Mouse (Mus musculus) myocyte (in vitro differentiated cells): ENCODE results near the gene Slc9a7.

Experiments used
- POLR2A ChIP-seq: IDR thresholded peaks from one replicate; pipeline ENCODE4 v1.6.1; 2011; ENCODE audit warnings: low read depth, mild to moderate bottlenecking, control low read depth, moderate library complexity; ENCODE audit not compliant: insufficient read length
- SRF ChIP-seq: IDR thresholded peaks from one replicate; pipeline ENCODE4 v1.6.1; 2011; ENCODE audit warnings: low read depth; ENCODE audit not compliant: control insufficient read depth, insufficient read length

DNA sequence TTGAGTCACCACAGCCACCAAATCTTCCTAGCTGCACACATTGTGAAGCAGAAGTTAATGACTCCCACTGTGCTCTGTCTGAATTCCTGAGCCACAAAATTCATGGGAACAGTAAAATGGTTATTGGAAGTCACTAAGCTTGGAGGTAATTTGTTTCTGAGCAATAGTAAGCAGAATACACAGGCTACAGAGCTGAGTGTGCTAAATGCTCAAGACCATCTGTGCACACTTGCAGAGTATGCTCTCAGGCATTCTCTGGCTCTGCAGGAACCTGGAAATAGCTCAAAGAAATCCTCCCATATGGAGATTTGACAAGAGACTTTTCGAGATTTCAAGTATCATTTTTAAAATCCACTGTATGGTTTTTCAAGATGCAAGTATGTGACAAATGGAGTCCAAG, 41.1 kb upstream of the Slc9a7 start:
- TF ChIP-seq SRF: no peak
- TF ChIP-seq POLR2A: no peak
